Mouse (Mus musculus) heart, postnatal 0 days (tissue): Measurements from ENCODE around the gene Dhx57.

Source experiments
- CTCF ChIP-seq: IDR thresholded peaks from 2 replicates; pipeline ENCODE4 v1.5.1; 2016; ENCODE audit warnings: antibody characterized with exemption, control low read depth, low read depth
- EP300 ChIP-seq: IDR thresholded peaks from 2 replicates; pipeline ENCODE4 v1.6.1; 2016; ENCODE audit warnings: antibody characterized with exemption, low read depth

DNA sequence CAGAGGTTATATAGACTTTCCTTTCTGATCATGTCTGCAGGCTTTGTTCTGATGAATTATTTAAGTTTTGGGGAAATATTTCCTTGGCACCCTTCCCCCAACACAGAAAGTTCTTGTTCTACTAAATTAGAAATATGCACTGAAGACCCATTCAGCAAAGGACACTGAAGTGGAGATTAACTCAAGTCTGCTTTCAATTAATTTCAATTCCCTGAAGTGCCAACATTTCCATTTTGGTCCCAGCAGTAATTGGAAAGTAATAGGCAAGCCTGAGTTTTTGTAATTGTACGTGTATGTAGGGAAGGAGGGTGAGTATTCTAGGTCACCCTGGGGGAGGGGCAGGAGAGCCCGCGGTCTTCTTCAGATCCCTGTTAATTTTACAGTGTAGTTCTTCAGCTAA, 36.2 kb upstream of the Dhx57 start:
- TF ChIP-seq EP300 (no peak), CTCF (no peak)
